Mouse (Mus musculus): ENCODE results near the gene Veph1. TPM values are rescaled to one million over a fixed set of nuclear protein-coding genes. Genes with fewer than 3 reads are reported as not detected.
A peak's percentile ranks its signal among the peaks of the same experiment; 100 is the strongest.

The Veph1 gene
- total RNA-seq, 2 experiments from 2014 or later = 1.1 to 1.4 TPM

GRCm38 (mm10) chr3:66221243-66221611 lies 75.4 kb downstream of the Veph1 start:
- DNase-seq = peak; percentile 49

GRCm38 (mm10) chr3:66220554-66221242 lies 75.9 kb downstream of the Veph1 start:
- peak; percentile 54 for DNase-seq

GRCm38 (mm10) chr3:66219655-66220191 lies 76.9 kb downstream of the Veph1 start, which contains the start of gene Ptx3:
Gene Ptx3 (plus strand): TSS chr3:66219910.
- DNase-seq = peak; percentile 13

- no peak for DNase-seq
Observed at GRCm38 (mm10) chr3:66215759-66216158, 80.9 kb downstream of the Veph1 start.

- no peak for DNase-seq
Observed at GRCm38 (mm10) chr3:66213524-66213923, 83.1 kb downstream of the Veph1 start.

GRCm38 (mm10) chr3:66208836-66209573 lies 87.6 kb downstream of the Veph1 start:
- peak; percentile 18 for DNase-seq

- no peak for DNase-seq
Observed at GRCm38 (mm10) chr3:66193910-66194562, 102.6 kb downstream of the Veph1 start.

- DNase-seq = no peak
Observed at GRCm38 (mm10) chr3:66179647-66180046, 117.0 kb downstream of the Veph1 start.

GRCm38 (mm10) chr3:66172907-66173306 lies 123.7 kb downstream of the Veph1 start:
- peak; percentile 5 for DNase-seq

GRCm38 (mm10) chr3:66169873-66170538 lies 126.6 kb downstream of the Veph1 start:
- no peak for DNase-seq

- no peak for DNase-seq
Observed at GRCm38 (mm10) chr3:66166606-66167290, 129.9 kb downstream of the Veph1 start.

- DNase-seq = no peak
Observed at GRCm38 (mm10) chr3:66165026-66165425, 131.6 kb downstream of the Veph1 start.

GRCm38 (mm10) chr3:66164585-66164984 lies 132.1 kb downstream of the Veph1 start:
- DNase-seq = no peak

GRCm38 (mm10) chr3:66162612-66163011 lies 134.0 kb downstream of the Veph1 start:
- DNase-seq = no peak

- no peak for DNase-seq
Observed at GRCm38 (mm10) chr3:66157947-66158346, 138.7 kb downstream of the Veph1 start.

- no peak for DNase-seq
Observed at GRCm38 (mm10) chr3:66137601-66138000, 159.0 kb downstream of the Veph1 start.

GRCm38 (mm10) chr3:66131264-66131950 lies 165.2 kb downstream of the Veph1 start:
- DNase-seq = no peak

GRCm38 (mm10) chr3:66129689-66130088 lies 166.9 kb downstream of the Veph1 start:
- DNase-seq = no peak

- DNase-seq = no peak
Observed at GRCm38 (mm10) chr3:66105493-66105892, 191.1 kb downstream of the Veph1 start.

- no peak for DNase-seq
Observed at GRCm38 (mm10) chr3:66102599-66102932, 194.1 kb downstream of the Veph1 start.

GRCm38 (mm10) chr3:66101809-66102598 lies 194.6 kb downstream of the Veph1 start:
- DNase-seq = no peak

Data from heart, postnatal 4 days (tissue).